Mouse (Mus musculus) heart, adult 8-10 months (tissue): Measurements from ENCODE around the gene Slc34a3. TPM values are rescaled to one million over a fixed set of nuclear protein-coding genes. Genes with fewer than 3 reads are reported as not detected.

ENCODE experiments used
- DNase-seq: peaks from one replicate; pipeline ENCODE4 v3.0.0; 2022; ENCODE audit warnings: low spot score
- total RNA-seq, 4 experiments: library from RNA; stranded (reverse); gene quantifications; 2 replicates each; pipeline ENCODE4 v1.2.4; 2022

Gene Slc34a3
- total RNA-seq, 4 experiments from 2014 or later = not detected

GRCm38 (mm10) chr2:25224766-25225752 lies 9.1 kb downstream of the Slc34a3 start:
- peak; percentile 99 for DNase-seq

GRCm38 (mm10) chr2:25224492-25224765 lies 9.7 kb downstream of the Slc34a3 start, which contains the start of gene Tubb4b:
Tubb4b (minus strand) TSS chr2:25224702.
- DNase-seq = no peak

- DNase-seq = peak; percentile 80
Observed at GRCm38 (mm10) chr2:25223681-25224491, 10.3 kb downstream of the Slc34a3 start.

GRCm38 (mm10) chr2:25221331-25221772 lies 12.8 kb downstream of the Slc34a3 start:
- DNase-seq = no peak

- DNase-seq = no peak
Observed at GRCm38 (mm10) chr2:25218445-25218844, 15.7 kb downstream of the Slc34a3 start, which contains the start of gene Fam166a. Fam166a (plus strand) TSS chr2:25218745.

- DNase-seq = no peak
Observed at GRCm38 (mm10) chr2:25217666-25218065, 16.5 kb downstream of the Slc34a3 start.

- DNase-seq = no peak
Observed at GRCm38 (mm10) chr2:25214444-25214843, 19.7 kb downstream of the Slc34a3 start, which contains the start of gene Stpg3. Stpg3 (minus strand) TSS chr2:25214637.

GRCm38 (mm10) chr2:25213266-25213865 lies 20.8 kb downstream of the Slc34a3 start:
- DNase-seq = no peak

GRCm38 (mm10) chr2:25211121-25211670 lies 23.0 kb downstream of the Slc34a3 start, which contains the start of gene Nelfb:
Nelfb (minus strand) TSS chr2:25211489.
- DNase-seq = peak; percentile 90

GRCm38 (mm10) chr2:25210686-25211085 lies 23.5 kb downstream of the Slc34a3 start:
- DNase-seq = no peak

GRCm38 (mm10) chr2:25207593-25207992 lies 26.6 kb downstream of the Slc34a3 start:
- no peak for DNase-seq

GRCm38 (mm10) chr2:25203631-25204214 lies 30.4 kb downstream of the Slc34a3 start:
- DNase-seq = no peak

GRCm38 (mm10) chr2:25200631-25201030 lies 33.5 kb downstream of the Slc34a3 start:
- no peak for DNase-seq

GRCm38 (mm10) chr2:25197946-25198345 lies 36.2 kb downstream of the Slc34a3 start:
- no peak for DNase-seq

- peak; percentile 30 for DNase-seq
Observed at GRCm38 (mm10) chr2:25197191-25197590, 37.0 kb downstream of the Slc34a3 start.

- DNase-seq = peak; percentile 94
Observed at GRCm38 (mm10) chr2:25196172-25196954, 37.8 kb downstream of the Slc34a3 start, which contains the start of gene Tor4a. Tor4a (minus strand) TSS chr2:25196886.

GRCm38 (mm10) chr2:25195211-25196156 lies 38.7 kb downstream of the Slc34a3 start:
- DNase-seq = peak; percentile 82

GRCm38 (mm10) chr2:25194486-25195171 lies 39.5 kb downstream of the Slc34a3 start:
- DNase-seq = peak; percentile 38
